Comparison of ENCODE assay signal across 7 mouse cellular contexts in genomic region chr12:87388122-87388774, GRCm38 (mm10). TPM values are rescaled to one million over a fixed set of nuclear protein-coding genes. Genes with fewer than 3 reads are reported as not detected.
DNase-seq lines count a peak whose midpoint lies in the region; ATAC-seq lines count a peak whose summit lies in the region.

Sptlc2 (minus strand) TSS chr12:87388355.

- no peaks in the 10 kb centered on the region for H3K9me3 ChIP-seq in intestine, embryonic 15.5 days
- H3K9me3 ChIP-seq in midbrain, embryonic 10.5 days (replicated peaks) = no peaks in the 10 kb centered on the region

- H3K4me2 ChIP-seq in intestine, embryonic 15.5 days (replicated peaks) = peak within 1 kb of the TSS; percentile 86

- H3K4me3 ChIP-seq in intestine, embryonic 15.5 days (replicated peaks) = peak within 1 kb of the TSS; percentile 99
- H3K4me3 ChIP-seq in midbrain, embryonic 10.5 days = peak within 1 kb of the TSS; percentile 97

- peak; percentile 98 for ATAC-seq in intestine, embryonic 15.5 days

- intact Hi-C loops in gastrocnemius, postnatal 36 days (cut with DNase I) = no loop called here
- intact Hi-C loops in left cerebral cortex, postnatal 25 days (cut with DNase I) = loop anchor here (1.0 to 2.0 kb wide), 2 partner anchors 23 to 84 kb away; partner anchors contain the start of gene Snw1

- peak; percentile 100 for DNase-seq in adrenal gland, adult 2 months
- peak; percentile 97 for DNase-seq in embryo, embryonic 11.5 days (ENCODE audit: low read depth, low spot score)
- DNase-seq in gastrocnemius, postnatal 36 days = peak; percentile 99
- DNase-seq in left cerebral cortex, postnatal 25 days (ENCODE audit: low spot score in 2 of 2) = peak; percentile 99 to 100
- peak; percentile 99 for DNase-seq in midbrain, embryonic 10.5 days (ENCODE audit: low spot score)
- DNase-seq in right cerebral cortex, postnatal 4 days = peak; percentile 97

- under 1% methylated on average over 45 of the region's 45 CpGs for WGBS in intestine, embryonic 15.5 days
- under 1% methylated on average over 45 of the region's 45 CpGs for WGBS in midbrain, embryonic 10.5 days

- no peaks in the 10 kb centered on the region for H3K27me3 ChIP-seq in intestine, embryonic 15.5 days (replicated peaks)
- H3K27me3 ChIP-seq in midbrain, embryonic 10.5 days (ENCODE audit: low read depth, poor library complexity, severe bottlenecking) = no peaks in the 10 kb centered on the region

- H3K4me1 ChIP-seq in intestine, embryonic 15.5 days (replicated peaks) = peaks cover 13% of the 10 kb centered on the region; the same call in 1 of the 2 replicates
- H3K4me1 ChIP-seq in midbrain, embryonic 10.5 days = peaks cover 18% of the 10 kb centered on the region

- peak within 1 kb of the TSS; percentile 88 for H3K27ac ChIP-seq in intestine, embryonic 15.5 days
- H3K27ac ChIP-seq in midbrain, embryonic 10.5 days (replicated peaks) = peak within 1 kb of the TSS; percentile 89

- no peaks in the 10 kb centered on the region for H3K36me3 ChIP-seq in intestine, embryonic 15.5 days
- H3K36me3 ChIP-seq in midbrain, embryonic 10.5 days = no peaks in the 10 kb centered on the region

- H3K9ac ChIP-seq in intestine, embryonic 15.5 days = peak within 1 kb of the TSS; percentile 95

RNA-seq across cellular contexts. Expression of gene Sptlc2, which starts in this region (rescaled TPM):
- total RNA-seq in adrenal gland, adult 2 months (2021) = 100 to 1,000 TPM; 176 to 197 TPM
- 29.7 and 61.1 TPM in 2 replicates for polyA plus RNA-seq in adrenal gland, adult 2 months (2012; rRNA removed)
- 10 to 100 TPM in 1 of 2 experiments, 1 to 10 TPM in 1; 9.2 to 10.5 TPM for total RNA-seq in gastrocnemius, postnatal 36 days (2021)
- 115 and 119 TPM in 2 replicates for polyA plus RNA-seq in intestine, embryonic 15.5 days (2015; fragmentation: Nextera tagmentation; extraction: Ambion mirVana)
- total RNA-seq in left cerebral cortex, postnatal 25 days (2021) = 10 to 100 TPM; 35.3 to 37.9 TPM
- polyA plus RNA-seq in midbrain, embryonic 10.5 days (2016; fragmentation: Nextera tagmentation; extraction: Ambion mirVana) = 50.9 and 57.6 TPM in 2 replicates

Comparison
In these comparisons a context has a peak if more than half of its experiments do, and no peak if none do; other contexts are left out.
1. Peak in every context shown above with its lines: DNase-seq, ATAC-seq, H3K4me3 ChIP-seq and H3K27ac ChIP-seq.
2. RNA of gene Sptlc2 (total RNA-seq): 176 to 197 TPM in adrenal gland, adult 2 months; 35.3 to 37.9 TPM in left cerebral cortex, postnatal 25 days and 9.2 to 10.5 TPM in gastrocnemius, postnatal 36 days; every median in the first group is over 4 times any median in the second.